Comparison of ENCODE assay signal across 8 mouse cellular contexts in genomic region chr5:149585910-149586309, GRCm38 (mm10). TPM values are rescaled to one million over a fixed set of nuclear protein-coding genes. Genes with fewer than 3 reads are reported as not detected.
A peak's percentile ranks its signal among the peaks of the same experiment; 100 is the strongest.
DNase-seq lines count a peak whose midpoint lies in the region; ATAC-seq and TF ChIP-seq lines count a peak whose summit lies in the region.
"Had no signal": no experiment of that assay in that cellular context is flagged by ENCODE, and none has a peak within 500 bp of the region (broad histone marks: within the 10 kb centered on the region; RNA-seq: fewer than 3 reads in every experiment).

No protein-coding gene starts in this region.

- DNase-seq in lung, postnatal 25 days (ENCODE audit: low spot score) = no peak
- DNase-seq in ES-E14 (ENCODE audit: low read depth, low spot score) = peak; percentile 41
- peak; percentile 60 for DNase-seq in adrenal gland, adult 2 months
- no peak for DNase-seq in liver, embryonic 14.5 days (ENCODE audit: low read depth in 3 of 3, low spot score in 3 of 3)
- DNase-seq in frontal cortex, adult 2 months (ENCODE audit: extremely low spot score in 1 of 2, low spot score in 1 of 2) = no peak
- no peak for DNase-seq in ovary, adult 18-20 months (ENCODE audit: low spot score)
- DNase-seq: layer of hippocampus, postnatal 36 days had no signal

- no peaks in the 10 kb centered on the region for H3K36me3 ChIP-seq in lung, embryonic 16.5 days (ENCODE audit: control insufficient read depth, insufficient read depth, low read length)
- H3K36me3 ChIP-seq in ES-E14 (ENCODE audit: control insufficient read depth, insufficient read depth, low read length, poor library complexity, severe bottlenecking) = no peaks in the 10 kb centered on the region
- no peaks in the 10 kb centered on the region for H3K36me3 ChIP-seq in liver, embryonic 14.5 days (replicated peaks; ENCODE audit: control insufficient read depth, insufficient read depth, low read depth)

- 61% methylated on average over 10 of the region's 10 CpGs for WGBS in lung, embryonic 16.5 days
- 58% methylated on average over 10 of the region's 10 CpGs for WGBS in liver, embryonic 14.5 days (ENCODE audit: insufficient replicate concordance)

- TF ChIP-seq EP300 in liver, embryonic 14.5 days (IDR thresholded peaks at IDR 0.05; ENCODE audit: low read depth) = no peak

- no peak overlapping the region for H3K4me3 ChIP-seq in lung, embryonic 16.5 days (ENCODE audit: low read length)
- no peak overlapping the region for H3K4me3 ChIP-seq in ES-E14 (ENCODE audit: insufficient read depth in 1 of 2, low read depth in 1 of 2, low read length in 2 of 2, poor library complexity in 1 of 2, severe bottlenecking in 1 of 2)
- no peak overlapping the region for H3K4me3 ChIP-seq in liver, embryonic 14.5 days (ENCODE audit: insufficient read depth in 1 of 2, low read depth in 2 of 2, low read length in 2 of 2)

- no peaks in the 10 kb centered on the region for H3K27me3 ChIP-seq in lung, embryonic 16.5 days (ENCODE audit: control insufficient read depth, insufficient read depth, low read depth, low read length)
- no peaks in the 10 kb centered on the region for H3K27me3 ChIP-seq in liver, embryonic 14.5 days (ENCODE audit: control insufficient read depth, insufficient read depth, low read length)

- H3K4me2 ChIP-seq in lung, embryonic 16.5 days (ENCODE audit: low read depth, low read length) = no peak overlapping the region
- H3K4me2 ChIP-seq in liver, embryonic 14.5 days (ENCODE audit: low read depth) = no peak overlapping the region

- H3K9me3 ChIP-seq in lung, embryonic 16.5 days (ENCODE audit: control insufficient read depth, low read length) = no peaks in the 10 kb centered on the region
- H3K9me3 ChIP-seq in ES-E14 (ENCODE audit: control insufficient read depth, insufficient read depth, low read depth, low read length) = no peaks in the 10 kb centered on the region
- H3K9me3 ChIP-seq in liver, embryonic 14.5 days (ENCODE audit: control insufficient read depth, low read length) = no peaks in the 10 kb centered on the region

- H3K4me1 ChIP-seq in lung, embryonic 16.5 days (replicated peaks; ENCODE audit: control insufficient read depth, insufficient read depth, low read length) = no peaks in the 10 kb centered on the region; the same call in 1 of the 2 replicates
- peaks cover 0 to 21% of the 10 kb centered on the region in 2 experiments; a peak in 3 of 4 replicates for H3K4me1 ChIP-seq in ES-E14 (ENCODE audit: control insufficient read depth in 2 of 2, insufficient read depth in 2 of 2, low read length in 2 of 2, poor library complexity in 1 of 2)
- peaks cover 0 to 17% of the 10 kb centered on the region in 2 experiments; a peak in 2 of 4 replicates for H3K4me1 ChIP-seq in liver, embryonic 14.5 days (replicated peaks; ENCODE audit: control insufficient read depth in 2 of 2, insufficient read depth in 2 of 2, low read length in 1 of 2)

- no peak overlapping the region for H3K9ac ChIP-seq in lung, embryonic 16.5 days (ENCODE audit: low read length)
- no peak overlapping the region for H3K9ac ChIP-seq in ES-E14 (ENCODE audit: insufficient read depth, low read depth, low read length, poor library complexity, severe bottlenecking)
- no peak overlapping the region for H3K9ac ChIP-seq in liver, embryonic 14.5 days (replicated peaks)

- H3K27ac ChIP-seq in lung, embryonic 16.5 days (ENCODE audit: low read length) = no peak overlapping the region
- H3K27ac ChIP-seq in ES-E14 (ENCODE audit: insufficient read depth, low read depth, low read length, poor library complexity, severe bottlenecking) = no peak overlapping the region
- no peak overlapping the region for H3K27ac ChIP-seq in liver, embryonic 14.5 days

- peak; percentile 43; the same call in 1 of the 2 replicates for ATAC-seq in lung, embryonic 16.5 days (ENCODE audit: low read depth)
- ATAC-seq in liver, embryonic 14.5 days (ENCODE audit: insufficient read depth) = no peak

- TF ChIP-seq CTCF in liver, embryonic 14.5 days (IDR thresholded peaks at IDR 0.05; ENCODE audit: low read depth) = 0 out of 2 replicates have a peak, but pooled peaks have one; percentile 16

- in situ Hi-C loops in ES-E14 (cut with MboI; ENCODE audit: low sequenced_read_pairs in 2 of 2, unreplicated experiment in 2 of 2) = no loop called here

TF ChIP-seq in ES-E14, 5 proteins besides CTCF, POLR2A, EP300 and RAD21:
- TF ChIP-seq ZC3H11A (IDR thresholded peaks at IDR 0.05; ENCODE audit: borderline replicate concordance, low read depth, low read length) (no peak), MAFK (IDR thresholded peaks at IDR 0.05; ENCODE audit: insufficient read depth, low read depth, low read length) (no peak), HCFC1 (IDR thresholded peaks at IDR 0.05; ENCODE audit: borderline replicate concordance, insufficient read depth, low read length) (no peak), CHD2 (IDR thresholded peaks at IDR 0.05; ENCODE audit: low read depth, low read length) (no peak), ZNF384 (IDR thresholded peaks at IDR 0.05; ENCODE audit: low read depth, low read length) (no peak)
TF ChIP-seq in ES-E14: peak in this region for 0.

RNA-seq across cellular contexts. Expression of gene Hsph1, which starts 50.3 kb away (rescaled TPM):
- polyA plus RNA-seq in lung, embryonic 16.5 days (2015; fragmentation: Nextera tagmentation; extraction: Ambion mirVana) = 42.6 and 44.6 TPM in 2 replicates
- 80.4 and 98.3 TPM in 2 replicates for total RNA-seq in ES-E14 (2012; rRNA removed)
- total RNA-seq in adrenal gland, adult 2 months (2021) = 100 to 1,000 TPM; 116 to 371 TPM
- 5.1 and 23.5 TPM in 2 replicates for polyA plus RNA-seq in adrenal gland, adult 2 months (2012; rRNA removed)
- 12.6 and 33.5 TPM in 2 replicates for polyA plus RNA-seq in liver, embryonic 14.5 days (2012; rRNA removed)
- polyA plus RNA-seq in liver, embryonic 14.5 days (2014; fragmentation: Nextera tagmentation; extraction: Ambion mirVana) = 23.5 and 28.1 TPM in 2 replicates
- 192 and 200 TPM in 2 replicates for polyA plus RNA-seq in frontal cortex, adult 2 months (2012; rRNA removed)

RNA-seq across cellular contexts. Expression of gene Wdr95, which starts 57.4 kb away (rescaled TPM):
- polyA plus RNA-seq in lung, embryonic 16.5 days (2015; fragmentation: Nextera tagmentation; extraction: Ambion mirVana) = 0.19 and 0.63 TPM in 2 replicates
- total RNA-seq in ES-E14 (2012; rRNA removed) = 1.1 and 1.5 TPM in 2 replicates
- not detected for total RNA-seq in adrenal gland, adult 2 months (2021)
- polyA plus RNA-seq in adrenal gland, adult 2 months (2012; rRNA removed) = not detected in 2 replicates
- polyA plus RNA-seq in liver, embryonic 14.5 days (2012; rRNA removed) = not detected in 2 replicates
- 0.13 TPM in 1 of 2 replicates, not detected in the other for polyA plus RNA-seq in liver, embryonic 14.5 days (2014; fragmentation: Nextera tagmentation; extraction: Ambion mirVana)
- 0.68 and 1.5 TPM in 2 replicates for polyA plus RNA-seq in frontal cortex, adult 2 months (2012; rRNA removed)

Comparison
In these comparisons a context has a peak if more than half of its experiments do, and no peak if none do; other contexts are left out.
1. DNase-seq: peak in ES-E14 (single experiment) and adrenal gland, adult 2 months (single experiment); none in lung, postnatal 25 days (single experiment), liver, embryonic 14.5 days (0 of 3), frontal cortex, adult 2 months (0 of 2) and ovary, adult 18-20 months (single experiment).